Mouse (Mus musculus) stomach, embryonic 16.5 days (tissue): ENCODE data around the gene Zbtb8a. TPM values are rescaled to one million over a fixed set of nuclear protein-coding genes. Genes with fewer than 3 reads are reported as not detected.
A peak's percentile ranks its signal among the peaks of the same experiment; 100 is the strongest.
"Not testable (repeated sequence)": the region's sequence is repeated elsewhere in the genome, so short reads cannot be mapped to it uniquely, and the experiment has no call there.

Experiments
- ATAC-seq: fragments of 200-750 bp; cut with Nextera tagmentation; 2 replicates; pipeline ENCODE4 v1.8.0; 2017; ENCODE audit warnings: moderate number of reproducible peaks, moderate TSS enrichment; ENCODE audit not compliant: insufficient read depth, low FRiP score
- H3K27ac ChIP-seq: fragments of 300-500 bp; sonication (generic); 2 replicates; pipeline ENCODE4 v1.5.1; 2014; ENCODE audit warnings: low read length
- H3K27me3 ChIP-seq: fragments of 300-500 bp; sonication (generic); 2 replicates; pipeline ENCODE4 v1.6.1; 2014; ENCODE audit warnings: low read length, control low read depth, mixed read lengths; ENCODE audit not compliant: control insufficient read depth, insufficient read depth
- H3K36me3 ChIP-seq: fragments of 300-500 bp; sonication (generic); 2 replicates; pipeline ENCODE4 v1.6.1; 2014; ENCODE audit warnings: low read length; ENCODE audit not compliant: control insufficient read depth, insufficient read depth
- H3K4me1 ChIP-seq: fragments of 300-500 bp; sonication (generic); 2 replicates; pipeline ENCODE4 v1.6.1; 2014; ENCODE audit warnings: low read length, control low read depth, mixed read lengths; ENCODE audit not compliant: control insufficient read depth, insufficient read depth
- H3K4me2 ChIP-seq: fragments of 300-500 bp; sonication (generic); 2 replicates; pipeline ENCODE4 v1.6.1; 2014; ENCODE audit warnings: low read depth, low read length, mixed read lengths
- H3K4me3 ChIP-seq: fragments of 300-500 bp; sonication (generic); replicated peaks from 2 replicates; pipeline ENCODE4 v1.5.1; 2014; ENCODE audit warnings: mild to moderate bottlenecking, low read length
- H3K9ac ChIP-seq: fragments of 300-500 bp; sonication (generic); 2 replicates; pipeline ENCODE4 v1.6.1; 2014; ENCODE audit warnings: low read length
- H3K9me3 ChIP-seq: fragments of 300-500 bp; sonication (generic); replicated peaks from 2 replicates; pipeline ENCODE4 v1.6.1; 2016; ENCODE audit warnings: low read length, control low read depth; ENCODE audit not compliant: control insufficient read depth
- WGBS: fragments of 180-500 bp; shearing (Covaris S2); extraction: QIAGEN DNeasy Blood & Tissue Kit; methylation state at CpG from one replicate; pipeline ENCODE4 v1.1.7; 2014; 5-methylcytosine and 5-hydroxymethylcytosine counted together
- polyA plus RNA-seq: library from polyadenylated mRNA; unstranded; fragments of >200 nt; fragmentation: Nextera tagmentation; extraction: Ambion mirVana; gene quantifications from 2 replicates; pipeline ENCODE4 v1.2.1, GENCODE M21; 2015

The Zbtb8a gene
- polyA plus RNA-seq, 1 experiment from 2014 or later: 17.4 TPM

GRCm38 (mm10) chr4:129373202-129373976 lies 4.5 kb downstream of the Zbtb8a start:
- WGBS: 46% methylated on average over 8 of the region's 8 CpGs
- no peaks in the 10 kb centered on the region for H3K36me3 ChIP-seq
- H3K9ac ChIP-seq: no peak overlapping the region
- H3K4me2 ChIP-seq: no peak overlapping the region
- H3K4me1 ChIP-seq: peaks cover 13% of the 10 kb centered on the region; the same call in 1 of the 2 replicates
- no peaks in the 10 kb centered on the region for H3K27me3 ChIP-seq
- ATAC-seq: no peak
- no peaks in the 10 kb centered on the region for H3K9me3 ChIP-seq
- peak overlapping the region; percentile 54 for H3K27ac ChIP-seq
- no peak overlapping the region for H3K4me3 ChIP-seq

DNA sequence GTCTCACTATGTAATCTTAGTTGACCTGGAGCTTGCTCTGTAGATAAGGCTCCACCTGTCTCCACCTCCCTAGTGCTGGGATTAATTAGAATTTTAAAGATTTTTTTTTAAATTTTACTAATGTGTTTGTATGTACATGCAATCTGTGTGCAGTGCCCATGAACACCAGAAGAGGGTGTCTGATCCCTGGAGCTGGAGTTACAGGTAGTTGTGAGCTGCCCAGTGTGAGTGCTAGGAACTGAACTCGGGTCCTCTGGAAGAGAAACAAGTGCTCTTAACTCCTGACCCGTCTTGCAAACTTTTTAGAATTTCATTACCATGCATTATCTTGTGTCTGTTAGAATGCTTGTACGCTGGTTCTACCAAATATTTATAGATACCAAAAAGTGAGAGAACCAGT lies 6.5 kb downstream of the Zbtb8a start:
- no peak for ATAC-seq
- no peak overlapping the region for H3K4me2 ChIP-seq
- WGBS: 96% methylated on average over 3 of the region's 3 CpGs

DNA sequence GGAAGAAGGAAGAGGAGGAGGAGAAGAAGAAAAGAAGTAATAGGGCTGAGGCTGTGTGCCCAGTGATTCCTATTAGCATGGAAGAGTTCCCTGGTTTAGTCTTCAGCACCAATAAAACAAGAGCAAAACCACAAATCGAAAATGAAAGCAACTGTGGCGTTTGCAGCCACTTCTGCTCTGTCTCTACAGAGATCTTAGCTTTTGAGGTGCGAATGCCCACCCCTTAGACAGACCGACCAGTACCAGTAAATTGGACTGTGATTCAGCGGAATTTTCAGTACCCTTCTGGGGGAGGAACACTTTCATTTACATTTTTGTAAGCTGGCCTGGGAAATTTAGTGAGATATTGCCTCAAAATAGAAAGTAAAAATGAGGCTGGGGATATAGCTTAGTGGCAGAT lies 12.7 kb downstream of the Zbtb8a start:
- Histone ChIP-seq H3K9ac (no peak overlapping the region), H3K27me3 (no peaks in the 10 kb centered on the region), H3K4me1 (peaks cover 2% of the 10 kb centered on the region; the same call in 1 of the 2 replicates), H3K9me3 (no peaks in the 10 kb centered on the region), H3K4me3 (no peak overlapping the region), H3K27ac (no peak overlapping the region), H3K36me3 (no peaks in the 10 kb centered on the region), H3K4me2 (no peak overlapping the region)
- WGBS: 84% methylated on average over 5 of the region's 5 CpGs
- no peak for ATAC-seq

More for the DNA sequence above, 6.5 kb downstream of the Zbtb8a start:
- no peak overlapping the region for H3K9ac ChIP-seq
- H3K4me1 ChIP-seq: peaks cover 13% of the 10 kb centered on the region; the same call in 1 of the 2 replicates
- no peaks in the 10 kb centered on the region for H3K9me3 ChIP-seq
- H3K4me3 ChIP-seq: no peak overlapping the region
- H3K36me3 ChIP-seq: no peaks in the 10 kb centered on the region
- H3K27me3 ChIP-seq: no peaks in the 10 kb centered on the region
- H3K27ac ChIP-seq: no peak overlapping the region

DNA sequence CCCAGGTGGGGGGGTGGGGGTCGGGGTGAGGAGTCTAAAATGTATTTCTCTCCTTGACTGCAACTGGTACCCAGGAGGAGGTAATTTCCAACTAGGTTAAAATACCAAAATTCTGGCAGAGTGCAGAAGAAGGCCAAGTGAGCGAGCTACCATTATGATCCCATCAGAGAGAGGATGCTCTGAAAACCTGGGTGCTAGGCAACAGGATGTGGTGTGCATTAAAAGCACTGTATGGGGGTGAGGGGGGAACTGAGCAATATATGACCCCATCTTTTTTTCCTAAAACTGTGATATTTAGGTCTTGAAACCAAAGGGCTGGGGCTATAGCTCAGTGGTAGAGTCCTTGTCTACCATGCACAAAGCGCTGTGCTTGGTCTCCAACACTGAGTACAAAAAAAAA lies 13.5 kb downstream of the Zbtb8a start:
- H3K9me3 ChIP-seq: no peaks in the 10 kb centered on the region
- no peaks in the 10 kb centered on the region for H3K27me3 ChIP-seq
- H3K36me3 ChIP-seq: 0 out of 2 replicates have a peak, but pooled peaks cover 2% of the 10 kb centered on the region
- no peak overlapping the region for H3K4me2 ChIP-seq
- no peak for ATAC-seq
- H3K4me3 ChIP-seq: no peak overlapping the region
- no peak overlapping the region for H3K27ac ChIP-seq
- WGBS: 87% methylated on average over 3 of the region's 3 CpGs
- peaks cover 2% of the 10 kb centered on the region; the same call in 1 of the 2 replicates for H3K4me1 ChIP-seq
- H3K9ac ChIP-seq: no peak overlapping the region

DNA sequence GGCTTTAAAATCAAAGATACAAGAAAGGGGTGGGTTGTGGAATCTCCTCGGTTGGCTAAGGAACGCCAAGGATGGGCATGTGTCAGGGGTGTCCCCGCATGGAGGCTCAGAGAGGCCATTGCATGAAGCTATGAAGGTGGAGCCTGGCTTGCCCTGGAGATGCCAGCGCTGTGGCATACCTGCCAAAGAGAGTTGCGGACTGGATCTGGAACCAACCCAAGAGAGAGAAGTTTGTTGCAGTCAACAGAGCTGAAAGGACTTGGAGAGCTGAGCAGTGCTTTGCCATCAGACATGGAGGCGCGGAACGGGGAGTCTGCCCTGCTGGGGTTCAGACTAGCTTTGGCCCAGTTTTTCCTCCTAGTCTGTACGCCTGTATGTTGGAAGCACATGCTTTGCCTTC lies 14.5 kb downstream of the Zbtb8a start:
- Histone ChIP-seq H3K9ac (no peak overlapping the region), H3K36me3 (0 out of 2 replicates have a peak, but pooled peaks cover 3% of the 10 kb centered on the region), H3K4me3 (no peak overlapping the region), H3K4me2 (no peak overlapping the region), H3K9me3 (no peaks in the 10 kb centered on the region), H3K4me1 (peaks cover 2% of the 10 kb centered on the region; the same call in 1 of the 2 replicates), H3K27me3 (no peaks in the 10 kb centered on the region), H3K27ac (no peak overlapping the region)
- no peak for ATAC-seq
- 90% methylated on average over 9 of the region's 9 CpGs for WGBS

GRCm38 (mm10) chr4:129362771-129363170 lies 15.1 kb downstream of the Zbtb8a start:
- no peak overlapping the region for H3K4me3 ChIP-seq
- peaks cover 2% of the 10 kb centered on the region; the same call in 1 of the 2 replicates for H3K4me1 ChIP-seq
- no peaks in the 10 kb centered on the region for H3K27me3 ChIP-seq
- H3K27ac ChIP-seq: no peak overlapping the region
- ATAC-seq: no peak
- no peaks in the 10 kb centered on the region for H3K9me3 ChIP-seq
- 0 out of 2 replicates have a peak, but pooled peaks cover 3% of the 10 kb centered on the region for H3K36me3 ChIP-seq
- no peak overlapping the region for H3K4me2 ChIP-seq
- H3K9ac ChIP-seq: no peak overlapping the region
- WGBS: 76% methylated on average over 5 of the region's 5 CpGs

GRCm38 (mm10) chr4:129362238-129362637 lies 15.7 kb downstream of the Zbtb8a start:
- not testable (repeated sequence) for H3K4me3 ChIP-seq, H3K27me3 ChIP-seq, H3K9me3 ChIP-seq, H3K36me3 ChIP-seq, H3K4me1 ChIP-seq, H3K9ac ChIP-seq, ATAC-seq, H3K27ac ChIP-seq, H3K4me2 ChIP-seq
- WGBS: 89% methylated on average over 3 of the region's 3 CpGs

- Histone ChIP-seq H3K27me3 (no peaks in the 10 kb centered on the region), H3K36me3 (peaks cover 3% of the 10 kb centered on the region; the same call in 1 of the 2 replicates), H3K9ac (no peak overlapping the region), H3K4me3 (no peak overlapping the region), H3K4me1 (no peaks in the 10 kb centered on the region), H3K4me2 (no peak overlapping the region), H3K27ac (no peak overlapping the region), H3K9me3 (no peaks in the 10 kb centered on the region)
- 75% methylated on average over 15 of the region's 15 CpGs for WGBS
- ATAC-seq: no peak
Observed at GRCm38 (mm10) chr4:129357613-129358163, 20.2 kb downstream of the Zbtb8a start.

GRCm38 (mm10) chr4:129354236-129354635 lies 23.7 kb downstream of the Zbtb8a start:
- H3K36me3 ChIP-seq: no peaks in the 10 kb centered on the region; the same call in 1 of the 2 replicates
- no peak for ATAC-seq

More at GRCm38 (mm10) chr4:129354236-129354635, 23.7 kb downstream of the Zbtb8a start:
- Histone ChIP-seq H3K27me3 (no peaks in the 10 kb centered on the region), H3K27ac (no peak overlapping the region), H3K4me2 (no peak overlapping the region), H3K9me3 (no peaks in the 10 kb centered on the region), H3K4me3 (no peak overlapping the region), H3K9ac (no peak overlapping the region), H3K4me1 (no peaks in the 10 kb centered on the region)
- WGBS: 76% methylated on average over 15 of the region's 15 CpGs
